Mouse (Mus musculus): ENCODE data around the gene Flvcr1. TPM values are rescaled to one million over a fixed set of nuclear protein-coding genes. Genes with fewer than 3 reads are reported as not detected.
"Not testable (repeated sequence)": the region's sequence is repeated elsewhere in the genome, so short reads cannot be mapped to it uniquely, and the experiment has no call there.

Flvcr1 gene
- polyA plus RNA-seq, 2 experiments from 2014 or later, result 6.1 to 8.5 TPM

- no peak for ATAC-seq
Observed at GRCm38 (mm10) chr1:191037999-191038398, 12.0 kb upstream of the Flvcr1 start.

GRCm38 (mm10) chr1:191036554-191037334, 10.8 kb upstream of the Flvcr1 start, which contains the start of gene Spata45:
Gene Spata45, plus strand, starts transcription at chr1:191036639.
- ATAC-seq, result no peak

GRCm38 (mm10) chr1:191035649-191036048, 9.7 kb upstream of the Flvcr1 start:
- no peak for ATAC-seq

GRCm38 (mm10) chr1:191030922-191031425, 5.0 kb upstream of the Flvcr1 start:
- ATAC-seq, result not testable (repeated sequence)

GRCm38 (mm10) chr1:191030182-191030581, 4.2 kb upstream of the Flvcr1 start:
- no peak for ATAC-seq

- peak; percentile 9 for ATAC-seq
Observed at GRCm38 (mm10) chr1:191025016-191026012, 644 bp downstream of the Flvcr1 start.

GRCm38 (mm10) chr1:191023806-191024205, 2.2 kb downstream of the Flvcr1 start:
- ATAC-seq, result not testable (repeated sequence)

- ATAC-seq, result no peak
Observed at GRCm38 (mm10) chr1:191023140-191023539, 2.8 kb downstream of the Flvcr1 start.

- no peak for ATAC-seq
Observed at GRCm38 (mm10) chr1:191021016-191021415, 4.9 kb downstream of the Flvcr1 start.

- ATAC-seq, result no peak
Observed at GRCm38 (mm10) chr1:191020217-191020924, 5.6 kb downstream of the Flvcr1 start.

GRCm38 (mm10) chr1:191019803-191020202, 6.2 kb downstream of the Flvcr1 start:
- ATAC-seq, result no peak

- ATAC-seq, result no peak
Observed at GRCm38 (mm10) chr1:191014271-191014670, 11.7 kb downstream of the Flvcr1 start.

- no peak for ATAC-seq
Observed at GRCm38 (mm10) chr1:191008707-191009106, 17.3 kb downstream of the Flvcr1 start.

- no peak for ATAC-seq
Observed at GRCm38 (mm10) chr1:191002201-191002600, 23.8 kb downstream of the Flvcr1 start.

GRCm38 (mm10) chr1:191000686-191001085, 25.3 kb downstream of the Flvcr1 start:
- no peak for ATAC-seq

- no peak for ATAC-seq
Observed at GRCm38 (mm10) chr1:190998027-190998426, 27.9 kb downstream of the Flvcr1 start.

GRCm38 (mm10) chr1:190996346-190996877, 29.5 kb downstream of the Flvcr1 start:
- ATAC-seq, result no peak

- ATAC-seq, result no peak
Observed at GRCm38 (mm10) chr1:190995548-190995947, 30.4 kb downstream of the Flvcr1 start.

GRCm38 (mm10) chr1:190989437-190990082, 36.4 kb downstream of the Flvcr1 start:
- ATAC-seq, result no peak

- no peak for ATAC-seq
Observed at GRCm38 (mm10) chr1:190981412-190981811, 44.5 kb downstream of the Flvcr1 start.

- ATAC-seq, result no peak
Observed at GRCm38 (mm10) chr1:190980470-190980869, 45.5 kb downstream of the Flvcr1 start.
